Mouse (Mus musculus) spleen, postnatal 4 days (tissue): Measurements from ENCODE around the gene Rabif.
"Not testable (repeated sequence)": the region's sequence is repeated elsewhere in the genome, so short reads cannot be mapped to it uniquely, and the experiment has no call there.

Experiments
- DNase-seq, 2 experiments: peaks; one replicate each; pipeline ENCODE4 v3.0.0; 2022; ENCODE audit warnings: low spot score in 2 of 2

The Rabif gene

DNA sequence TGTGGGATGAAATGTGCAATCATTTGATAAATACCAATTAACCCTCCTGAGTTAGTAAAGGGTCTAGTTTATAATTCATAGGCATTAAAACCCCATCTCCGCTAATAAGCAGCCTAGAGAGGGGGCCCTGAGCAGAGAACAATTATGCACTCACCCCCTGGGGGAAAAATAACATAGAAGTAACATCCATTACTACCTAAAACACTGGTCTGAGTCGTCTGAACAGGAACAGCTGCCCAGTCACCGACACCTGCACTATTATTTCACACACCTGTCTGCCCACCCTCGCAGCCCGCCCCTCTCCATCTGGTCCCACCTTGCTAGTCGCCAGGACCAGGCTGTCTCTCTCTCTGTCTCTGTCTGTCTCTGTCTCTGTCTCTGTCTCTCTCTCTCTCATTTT, 18.1 kb downstream of the Rabif start:
- no peak for DNase-seq

DNA sequence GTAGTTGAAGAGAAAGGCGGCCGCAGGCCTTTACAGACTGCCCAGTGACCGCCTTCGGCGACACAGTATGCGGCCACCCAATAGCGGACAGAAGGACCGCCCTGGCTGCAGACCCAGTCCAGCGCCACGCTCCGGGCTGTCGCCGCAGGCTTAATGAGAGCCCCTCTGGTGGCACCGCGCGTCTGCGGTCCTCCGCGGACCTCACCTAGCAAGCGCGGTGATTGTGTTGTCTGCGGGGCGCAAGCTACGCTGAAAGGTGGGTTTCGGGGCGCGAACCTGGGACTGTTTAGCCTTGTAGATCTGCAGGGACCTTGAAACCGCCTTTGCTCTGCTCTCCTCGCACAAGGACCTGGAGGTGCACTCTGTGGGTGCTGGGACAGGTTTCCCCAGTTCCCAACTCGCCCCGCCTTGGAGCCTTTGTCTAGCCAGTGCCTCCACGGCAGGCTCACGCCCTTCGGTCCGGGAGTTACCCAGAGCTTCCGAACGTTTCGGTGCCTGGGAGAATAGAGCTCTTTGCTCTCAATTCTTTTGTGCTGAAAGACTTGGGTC, 18.9 kb downstream of the Rabif start:
- DNase-seq = no peak

DNA sequence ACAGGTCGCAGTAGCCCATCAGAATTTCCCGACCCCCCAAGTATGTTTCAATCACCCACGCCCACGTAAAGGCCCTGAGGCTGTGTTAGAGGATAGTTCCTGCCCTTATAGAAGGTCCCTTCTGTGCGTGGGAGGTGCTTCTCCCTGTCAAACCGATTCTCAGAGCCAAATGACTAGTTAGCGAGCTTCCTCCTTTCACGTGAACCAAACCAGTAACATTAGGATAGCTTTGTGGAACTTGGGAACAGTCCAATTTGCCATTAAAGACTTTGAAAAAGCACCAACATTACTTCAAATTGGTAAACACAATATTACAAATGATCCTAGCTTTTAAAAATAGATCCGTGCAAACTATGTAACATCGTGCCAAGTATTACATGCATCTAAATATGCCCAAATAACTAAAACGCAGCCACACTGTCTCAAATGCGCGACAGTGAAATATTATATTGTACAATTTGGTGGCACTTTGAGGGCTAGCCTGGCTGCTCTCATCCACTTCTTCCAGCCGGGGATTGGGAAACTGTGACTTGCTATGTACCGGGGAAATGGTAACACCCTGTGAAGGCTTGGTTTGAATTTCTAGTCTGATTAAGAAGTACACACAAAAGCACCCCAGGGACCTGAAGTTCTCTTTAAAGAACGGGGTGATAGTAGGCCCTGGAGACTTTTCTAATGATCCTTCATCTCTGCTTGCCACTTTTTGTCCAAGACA, 19.6 kb downstream of the Rabif start:
- DNase-seq = no peak

DNA sequence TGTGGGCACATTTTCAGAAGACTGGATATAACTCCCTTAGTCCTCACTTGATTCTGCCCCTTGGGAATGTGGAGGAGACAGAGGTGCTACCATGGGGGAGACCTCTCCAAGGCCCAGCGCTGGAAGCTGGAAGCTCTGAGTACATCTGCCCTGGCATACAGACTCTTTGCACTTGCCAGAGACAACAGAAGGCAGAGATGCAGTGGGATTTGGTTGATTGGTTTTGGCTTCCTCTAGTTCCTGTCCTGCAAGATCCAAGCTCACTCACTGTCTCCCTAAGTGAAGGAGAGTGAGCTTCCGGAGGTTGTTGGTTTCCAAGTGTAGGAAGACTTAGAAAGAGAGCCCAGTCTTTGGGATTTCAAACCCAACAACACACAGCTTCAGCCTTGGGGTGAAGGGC, 21.4 kb downstream of the Rabif start:
- no peak for DNase-seq

DNA sequence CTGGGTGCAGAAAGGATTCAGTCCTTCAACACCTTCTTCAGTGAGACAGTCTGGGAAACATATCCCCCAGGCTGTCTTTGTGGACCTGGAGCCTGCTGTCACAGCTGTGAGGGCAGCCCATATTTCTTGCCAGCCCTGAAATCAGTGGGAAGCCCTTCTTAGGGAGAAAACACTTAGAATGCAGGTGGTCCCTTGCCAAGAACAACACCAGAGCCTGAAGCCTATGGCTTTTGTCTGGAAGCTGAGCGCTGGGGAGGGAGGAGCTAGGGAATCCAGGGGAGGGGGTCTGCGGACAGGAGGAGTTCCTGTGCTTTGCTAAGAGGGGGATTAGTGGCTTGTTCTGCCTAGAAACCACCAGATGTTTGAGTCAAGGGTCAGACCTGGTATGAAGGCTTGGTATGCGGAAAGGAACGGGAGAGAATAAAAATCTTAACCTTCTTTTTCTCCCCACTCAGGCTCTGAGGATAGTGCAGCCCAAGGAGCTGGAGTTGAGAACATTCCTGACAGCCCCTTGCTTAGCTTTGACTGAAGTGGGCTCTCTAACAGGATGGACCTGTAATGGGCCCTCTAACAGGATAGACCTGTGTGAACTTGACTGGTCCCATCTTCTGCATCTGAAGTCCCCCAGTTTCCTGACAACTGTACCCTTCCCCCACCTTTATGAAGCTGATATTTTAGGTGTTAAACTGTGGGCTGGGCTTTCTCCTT, 22.2 kb downstream of the Rabif start:
- no peak for DNase-seq

DNA sequence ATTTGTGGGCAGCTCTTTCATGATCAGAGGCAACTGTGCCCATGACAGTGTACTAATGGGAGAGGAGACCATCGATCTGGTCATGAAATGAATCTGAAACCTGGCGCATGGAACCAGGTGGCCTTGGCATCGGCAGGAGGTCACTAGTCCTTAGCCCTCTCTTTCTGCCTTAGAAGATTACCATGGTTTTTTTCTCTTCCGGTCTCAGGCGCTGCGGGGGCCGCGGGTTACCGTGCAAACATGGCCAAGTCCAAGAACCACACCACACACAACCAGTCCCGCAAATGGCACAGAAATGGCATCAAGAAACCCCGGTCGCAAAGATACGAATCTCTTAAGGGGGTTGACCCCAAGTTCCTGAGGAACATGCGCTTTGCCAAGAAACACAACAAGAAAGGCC, 23.4 kb downstream of the Rabif start:
- not testable (repeated sequence) for DNase-seq

DNA sequence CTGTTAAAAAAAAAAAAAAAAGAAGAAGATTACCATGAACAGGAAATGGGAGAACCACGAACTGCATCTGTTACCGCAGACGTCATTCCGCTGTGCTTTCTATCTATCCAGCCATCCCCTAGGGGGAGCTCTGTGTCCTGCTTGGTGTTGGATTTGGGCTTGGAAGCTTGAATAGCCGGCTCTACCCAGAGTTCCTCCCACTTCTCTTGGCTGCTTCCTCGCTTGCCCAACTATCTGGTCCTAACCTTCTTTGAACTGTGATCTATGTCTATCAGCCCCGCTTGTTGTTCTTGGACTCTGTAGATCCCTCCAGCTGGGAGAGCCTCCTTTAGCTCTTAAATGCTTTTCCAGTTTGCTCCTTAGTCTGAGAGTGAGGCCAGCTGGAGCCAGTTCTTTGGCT, 24.2 kb downstream of the Rabif start:
- peak; percentile 84 to 90 for DNase-seq

DNA sequence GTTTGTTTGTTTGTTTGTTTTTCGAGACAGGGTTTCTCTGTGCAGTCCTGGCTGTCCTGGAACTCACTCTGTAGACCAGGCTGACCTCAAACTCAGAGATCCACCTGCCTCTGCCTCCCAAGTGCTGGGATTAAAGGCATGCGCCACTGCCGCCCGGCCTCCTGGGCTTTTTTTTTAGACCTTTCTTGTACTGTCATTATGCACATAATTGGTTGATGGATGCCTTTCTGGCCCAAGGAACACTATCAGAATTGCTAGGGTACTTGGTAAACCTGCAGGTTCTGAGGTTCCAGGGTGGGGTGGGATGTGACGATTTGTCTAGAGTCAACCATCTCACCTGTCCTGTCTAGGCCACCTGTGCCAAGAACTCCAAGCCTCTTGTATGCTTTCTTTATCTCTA, 24.8 kb downstream of the Rabif start:
- not testable (repeated sequence) for DNase-seq

DNA sequence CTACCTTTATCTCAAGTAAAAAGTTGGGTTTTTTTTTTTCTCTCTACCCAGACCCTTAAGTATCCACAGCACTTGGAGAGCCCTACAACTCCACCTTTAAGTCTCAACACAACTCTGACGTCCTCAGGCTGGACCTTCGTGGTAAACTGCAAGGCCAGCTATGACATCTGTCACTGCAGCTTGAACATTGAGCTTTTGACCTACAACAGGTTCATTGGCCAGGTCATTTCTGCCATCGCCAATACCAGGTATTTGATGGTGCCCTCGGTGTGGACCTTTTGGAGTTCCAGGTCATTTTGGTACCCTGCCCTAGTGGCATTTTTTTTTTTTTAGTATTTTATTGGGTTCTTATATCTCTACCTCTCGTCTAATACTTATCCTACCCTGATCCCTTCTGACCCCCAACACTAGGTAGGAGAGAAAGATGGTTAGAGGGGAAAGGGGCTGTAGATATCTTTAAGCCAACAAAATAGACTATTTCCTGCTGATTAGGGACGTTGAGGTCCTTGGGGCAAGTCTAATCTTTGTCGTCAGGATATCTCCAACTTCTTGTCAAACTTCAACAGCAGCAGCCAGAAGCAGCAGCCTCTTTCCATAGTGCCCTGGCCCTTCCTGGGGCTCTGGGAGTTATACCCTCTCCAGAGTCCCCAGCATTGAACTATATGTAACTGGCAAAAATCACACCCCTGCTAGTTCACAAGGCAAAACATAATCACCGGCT, 25.7 kb downstream of the Rabif start:
- no peak for DNase-seq

DNA sequence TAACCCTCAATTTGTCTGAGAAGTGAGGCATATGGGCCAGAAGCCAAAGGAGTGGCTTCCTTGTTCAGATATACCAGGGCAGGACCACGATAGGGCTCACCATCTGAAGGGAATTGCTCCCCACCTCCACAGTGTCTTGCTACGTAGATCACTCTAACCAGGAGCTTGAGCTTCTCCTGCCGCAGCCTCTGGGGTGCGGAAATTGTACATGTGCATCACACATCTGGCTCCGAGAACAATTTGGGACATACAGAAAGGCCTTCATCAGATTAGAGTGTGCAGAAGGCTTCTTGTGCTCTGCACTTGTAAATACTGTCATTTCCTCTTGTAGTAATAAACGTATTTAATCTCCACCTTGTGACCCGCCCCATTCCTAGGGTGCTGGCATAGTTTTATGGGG, 26.7 kb downstream of the Rabif start:
- DNase-seq = no peak

DNA sequence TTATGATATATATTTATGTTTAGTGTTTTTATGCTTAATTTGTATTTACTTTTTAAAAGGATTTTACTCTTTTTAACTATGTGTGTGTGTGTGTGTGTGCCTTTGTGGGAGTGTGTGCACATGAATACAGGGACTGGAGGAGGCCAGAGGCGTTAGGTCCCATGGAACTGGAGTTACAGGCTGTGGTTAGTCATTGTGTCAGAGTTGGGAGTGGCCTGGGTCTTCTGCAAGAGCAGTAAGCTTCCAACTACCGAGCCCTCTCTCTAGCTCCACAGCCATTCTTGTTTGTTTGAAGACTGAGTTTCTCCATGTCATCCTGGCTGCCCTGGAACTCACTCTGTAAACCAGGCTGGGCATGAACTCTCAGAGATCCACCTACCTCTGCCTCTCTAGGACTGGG, 27.9 kb downstream of the Rabif start:
- no peak for DNase-seq

DNA sequence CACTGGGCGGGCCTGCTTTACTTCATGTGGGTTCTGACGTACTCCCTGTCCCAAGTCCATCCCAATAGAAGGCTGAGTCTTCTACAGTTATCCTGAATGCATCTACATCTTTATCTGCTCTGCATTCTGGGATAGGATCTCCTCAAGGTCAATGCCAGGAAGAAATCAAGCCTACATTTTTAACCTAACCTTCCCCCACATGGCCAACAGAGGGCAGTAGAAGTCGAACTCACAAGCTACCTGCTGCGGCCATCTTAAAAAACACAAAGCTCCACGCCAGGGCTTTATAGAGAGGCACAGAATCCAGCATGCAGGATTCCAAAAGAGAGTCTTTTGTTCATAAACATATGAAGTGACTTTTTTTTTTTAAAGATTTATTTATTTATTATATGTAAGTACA, 30.0 kb downstream of the Rabif start:
- peak in 1 of 2 experiments; percentile 38 for DNase-seq

DNA sequence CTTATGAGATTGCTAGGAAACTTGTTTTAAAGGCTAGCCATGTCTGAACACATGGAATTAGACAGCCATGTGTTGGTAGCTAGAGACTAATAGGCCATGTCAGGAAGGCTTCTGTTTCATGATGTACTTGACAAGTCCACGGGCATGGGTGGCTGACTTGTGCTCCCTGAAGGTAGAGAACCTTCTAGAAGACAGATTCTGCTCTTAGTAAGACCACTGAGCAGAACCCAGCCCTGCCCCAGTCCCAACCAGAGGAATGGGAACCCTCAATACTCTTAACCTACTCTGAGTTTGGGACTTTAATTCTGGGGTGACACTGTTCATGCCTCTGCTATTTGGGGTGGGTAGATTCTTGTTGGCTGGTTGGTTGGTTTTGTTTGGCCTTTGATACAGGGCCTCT, 30.6 kb downstream of the Rabif start:
- DNase-seq = peak in 1 of 2 experiments; percentile 55

DNA sequence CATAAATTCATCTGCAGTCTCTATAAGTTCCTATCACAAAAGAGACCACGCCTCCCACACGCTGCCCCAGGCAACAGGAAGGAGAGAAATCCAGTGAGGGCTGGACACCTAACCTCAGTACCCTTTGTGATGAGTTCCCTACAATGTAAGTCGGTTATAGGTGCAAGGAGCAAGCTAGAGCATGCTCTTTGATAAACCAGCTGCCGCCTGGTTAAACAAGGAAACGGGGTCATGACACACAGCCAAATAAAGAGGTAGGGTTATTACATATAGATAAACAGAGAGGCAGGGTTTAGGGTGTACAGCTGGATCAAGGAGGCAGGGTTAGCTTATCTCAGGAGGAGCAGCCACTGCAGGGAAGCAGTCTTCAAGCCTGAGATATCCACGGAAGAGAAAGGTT, 32.3 kb downstream of the Rabif start:
- DNase-seq = peak in 1 of 2 experiments; percentile 53

DNA sequence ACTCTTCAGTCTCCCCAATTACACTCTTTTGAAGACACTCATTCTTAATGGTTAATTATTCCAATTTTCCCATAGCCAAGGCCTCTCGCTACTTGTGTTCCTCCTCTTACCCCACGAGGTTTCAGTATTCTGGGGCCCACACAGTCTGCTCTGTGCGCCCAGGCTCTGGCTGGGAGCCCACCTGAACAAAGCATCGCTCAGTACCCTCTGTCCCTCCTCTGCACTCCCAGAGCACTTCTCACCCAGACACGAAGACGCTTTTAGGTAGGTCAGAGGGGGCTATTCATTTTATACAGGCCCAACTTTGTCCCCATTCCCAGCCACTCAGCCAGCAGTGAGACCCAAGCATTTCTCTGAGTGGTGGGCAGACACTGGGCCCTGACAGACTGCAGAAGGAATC, 36.2 kb downstream of the Rabif start:
- DNase-seq = no peak

DNA sequence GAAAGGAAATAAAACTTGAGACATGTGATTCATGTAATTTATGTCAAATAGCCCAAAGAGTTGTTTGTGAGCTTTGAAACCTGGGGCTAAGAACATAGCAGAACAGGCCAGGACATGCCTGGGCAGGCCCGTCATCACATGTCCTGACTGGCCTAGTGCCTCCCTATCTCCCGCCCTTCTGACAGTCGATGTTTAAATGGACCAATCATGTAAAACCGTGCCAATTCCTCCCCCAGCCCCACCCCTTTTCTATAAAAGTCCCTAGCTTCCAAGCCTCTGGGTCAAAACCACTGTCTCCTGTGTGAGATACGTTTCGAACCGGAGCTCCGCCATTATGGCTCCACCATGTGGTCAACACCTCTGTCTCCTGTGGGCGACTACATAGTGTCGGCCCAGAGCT, 39.3 kb downstream of the Rabif start:
- not testable (repeated sequence) for DNase-seq

DNA sequence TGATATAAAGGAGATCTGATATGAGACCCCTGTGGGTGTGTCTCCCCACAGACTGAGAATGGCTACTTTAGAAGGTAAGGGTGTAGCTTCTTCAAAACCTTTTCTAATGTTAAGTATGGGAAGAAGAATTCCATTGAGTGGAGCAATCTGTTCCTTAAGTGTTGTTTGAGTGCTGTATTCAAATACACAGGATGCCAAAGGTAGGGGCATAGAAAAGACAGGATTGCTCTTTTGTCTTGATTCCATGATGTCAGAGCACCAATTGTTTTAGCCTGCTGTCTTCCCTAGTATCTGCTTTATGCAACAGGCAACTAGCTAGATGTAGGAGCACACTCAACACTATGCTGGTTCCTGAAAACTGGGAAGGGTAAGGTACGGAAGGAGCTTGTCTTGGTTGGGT, 40.6 kb downstream of the Rabif start:
- DNase-seq = no peak

DNA sequence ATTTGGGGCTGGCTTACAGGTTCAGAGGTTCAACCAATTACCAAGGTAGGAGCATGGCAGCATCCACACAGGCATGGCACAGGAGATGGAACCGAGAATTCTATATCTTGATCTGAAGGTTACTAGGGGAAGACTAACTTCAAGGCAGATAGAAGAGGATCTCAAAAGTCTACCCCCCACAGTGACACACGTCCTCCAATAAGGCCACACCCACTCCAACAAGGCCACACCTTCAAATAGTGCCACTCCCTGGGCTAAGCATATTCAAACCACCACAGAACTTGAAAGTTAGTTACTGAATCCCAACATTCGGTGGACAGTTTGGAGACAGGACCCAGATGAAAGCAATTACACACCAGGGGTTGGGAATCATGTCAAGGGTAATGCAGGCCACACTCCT, 41.1 kb downstream of the Rabif start:
- DNase-seq = no peak

DNA sequence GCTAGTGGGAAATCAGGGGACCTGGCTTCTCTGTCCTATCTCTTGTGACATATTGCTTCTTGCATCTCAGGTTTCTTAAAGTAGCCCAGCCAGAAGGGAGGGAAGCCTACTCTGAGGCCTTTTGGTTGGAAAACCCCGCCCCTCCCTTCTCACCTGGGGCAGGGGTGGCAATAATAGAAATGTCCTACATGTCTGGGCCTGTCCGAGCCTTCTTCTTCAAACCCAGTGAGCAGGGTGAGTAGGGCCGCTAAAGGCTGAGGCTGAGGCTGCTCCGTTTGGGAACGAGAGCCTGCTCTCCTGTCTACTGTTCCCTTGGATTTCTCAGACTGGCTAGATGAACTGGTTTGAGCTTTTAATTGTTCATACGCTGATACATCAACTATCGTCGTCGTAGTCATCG, 46.2 kb downstream of the Rabif start:
- DNase-seq = peak in 1 of 2 experiments; percentile 56

DNA sequence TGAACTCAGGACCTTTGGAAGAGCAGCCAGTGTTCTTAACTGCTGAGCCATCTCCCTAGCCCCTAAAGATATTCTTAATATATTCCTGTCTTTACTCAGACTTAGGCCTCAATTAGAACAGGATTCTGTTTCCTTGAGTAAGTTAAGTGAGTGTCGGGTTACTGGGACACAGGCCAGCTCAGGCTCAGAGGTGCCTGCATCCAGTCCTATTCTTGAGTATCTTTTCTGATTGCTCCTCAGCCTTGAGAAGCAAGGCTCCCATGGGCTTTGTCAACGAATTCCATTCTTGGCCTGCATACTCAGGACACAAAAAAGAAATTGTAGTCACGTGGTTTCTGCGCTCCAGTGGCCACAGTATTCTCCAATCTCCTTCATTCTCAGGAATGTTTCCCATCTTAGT, 53.8 kb downstream of the Rabif start:
- no peak for DNase-seq

DNA sequence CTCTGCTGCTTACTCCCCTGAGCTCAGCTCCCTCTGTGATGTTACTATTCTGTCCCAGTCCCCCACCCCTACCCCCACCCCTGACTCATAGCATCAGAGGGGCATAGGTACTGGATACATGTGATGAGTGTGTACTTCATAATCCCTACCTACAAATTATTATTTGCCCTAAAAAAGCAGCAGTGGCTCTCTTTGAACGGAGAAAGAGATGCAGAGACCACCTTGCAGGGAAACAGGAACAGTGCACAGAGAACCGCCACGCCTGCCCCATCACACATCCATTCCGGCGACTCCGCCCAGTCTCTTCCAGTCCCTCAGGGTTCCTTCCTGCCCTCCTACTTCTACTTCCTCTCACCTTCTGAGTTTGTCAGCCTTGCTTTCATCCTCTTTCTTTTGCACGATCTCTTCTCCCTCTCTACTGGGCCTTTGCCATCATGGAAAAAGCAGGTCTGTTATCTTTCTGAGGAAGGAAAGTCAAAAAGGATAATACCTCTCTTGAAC, 55.2 kb downstream of the Rabif start, which contains the start of gene Mgat4e:
Mgat4e (minus strand) TSS at position 51 of the 501 bp plus-strand sequence.
- DNase-seq = peak in 1 of 2 experiments; percentile 56

DNA sequence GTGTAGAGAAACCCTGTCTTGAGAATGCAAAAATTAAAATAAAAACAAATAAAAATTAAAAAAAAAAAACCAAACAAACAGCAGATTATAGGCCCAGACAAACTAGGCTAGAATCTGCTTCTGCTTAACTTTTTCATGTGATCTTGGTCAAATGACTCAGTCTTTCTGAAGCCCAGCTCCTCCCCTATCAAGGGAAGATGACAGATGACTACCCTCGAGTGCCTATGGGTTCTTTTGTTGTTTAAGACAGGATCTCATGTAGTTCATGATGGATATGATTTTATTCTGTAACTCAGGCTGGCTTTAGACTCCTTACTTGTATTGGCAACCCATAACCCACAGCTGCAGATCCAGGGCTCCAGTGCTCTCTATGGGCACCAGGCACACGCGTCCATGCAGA, 57.4 kb downstream of the Rabif start:
- no peak for DNase-seq
